Mouse (Mus musculus) limb, embryonic 11.5 days (tissue): ENCODE results near the gene Cox6b2. TPM values are rescaled to one million over a fixed set of nuclear protein-coding genes. Genes with fewer than 3 reads are reported as not detected.

Source experiments
- ATAC-seq: fragments of 200-750 bp; cut with Nextera tagmentation; 2 replicates; pipeline ENCODE4 v1.8.0; 2017; ENCODE audit warnings: low read depth; ENCODE audit not compliant: insufficient number of reproducible peaks, low FRiP score, low TSS enrichment
- DNase-seq: peaks from one replicate; pipeline ENCODE4 v3.0.0-alpha.2; 2015; ENCODE audit warnings: low spot score
- H3K27ac ChIP-seq: fragments of 300-500 bp; sonication (generic); replicated peaks from 2 replicates; pipeline ENCODE4 v1.5.1; 2014; ENCODE audit warnings: low read depth, mild to moderate bottlenecking, low read length
- H3K27me3 ChIP-seq: fragments of 300-500 bp; sonication (generic); 2 replicates; pipeline ENCODE4 v1.6.1; 2014; ENCODE audit warnings: mild to moderate bottlenecking, low read length, mixed read lengths; ENCODE audit not compliant: control insufficient read depth, insufficient read depth
- H3K36me3 ChIP-seq: fragments of 300-500 bp; sonication (generic); 2 replicates; pipeline ENCODE4 v1.6.1; 2014; ENCODE audit warnings: mild to moderate bottlenecking, low read length, moderate library complexity, mixed read lengths; ENCODE audit not compliant: control insufficient read depth, insufficient read depth
- H3K4me1 ChIP-seq: fragments of 300-500 bp; sonication (generic); 2 replicates; pipeline ENCODE4 v1.6.1; 2014; ENCODE audit warnings: low read length, mixed read lengths; ENCODE audit not compliant: control insufficient read depth, insufficient read depth
- H3K4me2 ChIP-seq: fragments of 300-500 bp; sonication (generic); 2 replicates; pipeline ENCODE4 v1.6.1; 2014; ENCODE audit warnings: low read depth, mild to moderate bottlenecking, moderate library complexity; ENCODE audit not compliant: severe bottlenecking
- H3K4me3 ChIP-seq: fragments of 300-500 bp; sonication (generic); 2 replicates; pipeline ENCODE4 v1.5.1; 2014; ENCODE audit warnings: low read depth, low read length
- H3K9ac ChIP-seq: fragments of 300-500 bp; sonication (generic); 2 replicates; pipeline ENCODE4 v1.6.1; 2014; ENCODE audit warnings: mild to moderate bottlenecking, low read length
- H3K9me3 ChIP-seq: fragments of 300-500 bp; sonication (generic); 2 replicates; pipeline ENCODE4 v1.6.1; 2016; ENCODE audit warnings: low read length; ENCODE audit not compliant: control insufficient read depth
- WGBS: fragments of 180-500 bp; shearing (Covaris S2); extraction: QIAGEN DNeasy Blood & Tissue Kit; methylation state at CpG from one replicate; pipeline ENCODE4 v1.1.7; 2014; 5-methylcytosine and 5-hydroxymethylcytosine counted together
- polyA plus RNA-seq: library from polyadenylated mRNA; unstranded; fragments of >200 nt; fragmentation: Nextera tagmentation; extraction: Ambion mirVana; gene quantifications from 2 replicates; pipeline ENCODE4 v1.2.1, GENCODE M21; 2014

The Cox6b2 gene
- polyA plus RNA-seq, 1 experiment from 2014 or later = 38.4 TPM

DNA sequence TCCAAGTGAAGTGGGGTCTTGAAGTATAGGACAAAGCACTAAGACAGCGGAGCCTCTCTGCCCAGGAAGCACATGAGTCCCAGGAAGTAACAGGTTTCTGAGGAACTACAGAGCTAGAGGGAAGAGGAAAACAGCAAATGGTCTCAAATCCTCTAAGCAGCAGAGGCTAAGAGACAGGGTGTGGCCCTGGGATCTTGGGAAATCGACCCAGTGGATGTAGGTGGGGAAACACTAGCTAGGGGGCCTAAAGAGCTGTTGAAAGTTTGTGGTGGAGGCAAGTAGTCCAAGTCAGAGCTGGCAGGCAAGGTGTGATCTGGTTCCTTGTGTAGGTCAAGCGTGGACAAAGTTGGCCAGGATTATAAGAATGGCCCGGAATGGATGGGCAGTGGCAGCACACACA is 4.6 kb downstream of the Cox6b2 start:
- H3K4me1 ChIP-seq = peaks cover 9% of the 10 kb centered on the region
- no peak overlapping the region for H3K4me3 ChIP-seq
- no peak for ATAC-seq
- no peak overlapping the region for H3K27ac ChIP-seq
- no peak for DNase-seq
- H3K36me3 ChIP-seq = peaks cover 3% of the 10 kb centered on the region
- H3K9ac ChIP-seq = no peak overlapping the region
- H3K27me3 ChIP-seq = no peaks in the 10 kb centered on the region
- no peaks in the 10 kb centered on the region for H3K9me3 ChIP-seq
- whole genome bisulfite sequencing = 74% methylated on average over 4 of the region's 4 CpGs
- H3K4me2 ChIP-seq = no peak overlapping the region

DNA sequence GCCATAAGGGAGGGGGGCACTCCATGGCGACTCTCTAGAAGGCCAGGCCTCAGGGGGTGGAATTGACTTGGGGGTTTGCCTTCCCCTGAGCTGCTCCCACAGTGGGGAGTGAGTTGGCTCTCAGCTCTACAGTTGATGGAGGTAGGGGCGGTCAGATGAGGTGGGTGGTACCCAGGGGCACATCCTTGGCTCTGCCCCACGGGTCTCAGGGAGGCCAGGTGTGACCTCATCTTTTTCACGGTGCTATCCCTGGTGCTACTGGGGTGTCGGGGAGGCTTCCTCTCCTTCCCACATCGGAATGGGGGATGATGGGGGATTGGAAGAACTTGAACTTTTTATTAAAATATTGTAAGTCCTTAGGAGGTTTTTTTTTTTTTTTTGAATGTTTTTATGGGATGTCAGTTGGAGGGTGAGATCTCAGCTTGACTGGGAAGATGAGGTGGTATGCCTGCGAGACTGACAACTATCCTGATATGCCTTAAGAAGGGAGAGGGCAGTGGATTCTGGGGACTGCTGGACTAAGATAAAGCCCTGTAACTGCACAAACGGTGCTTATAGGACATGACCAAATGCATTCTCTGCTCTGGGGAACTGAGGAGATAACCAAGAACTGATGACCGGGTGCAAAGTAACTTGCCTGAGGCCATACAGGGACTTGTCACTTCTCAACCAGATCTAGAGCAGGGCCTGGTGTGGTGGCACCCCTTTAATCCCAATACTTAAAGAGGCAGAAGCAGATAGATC is 5.6 kb downstream of the Cox6b2 start:
- ATAC-seq = no peak
- WGBS = 59% methylated on average over 9 of the region's 9 CpGs
- H3K9ac ChIP-seq = no peak overlapping the region
- no peaks in the 10 kb centered on the region for H3K9me3 ChIP-seq
- no peak overlapping the region for H3K4me3 ChIP-seq
- peaks cover 9% of the 10 kb centered on the region for H3K36me3 ChIP-seq
- no peak for DNase-seq
- H3K4me1 ChIP-seq = peaks cover 7% of the 10 kb centered on the region
- no peaks in the 10 kb centered on the region for H3K27me3 ChIP-seq
- no peak overlapping the region for H3K27ac ChIP-seq
- H3K4me2 ChIP-seq = no peak overlapping the region

DNA sequence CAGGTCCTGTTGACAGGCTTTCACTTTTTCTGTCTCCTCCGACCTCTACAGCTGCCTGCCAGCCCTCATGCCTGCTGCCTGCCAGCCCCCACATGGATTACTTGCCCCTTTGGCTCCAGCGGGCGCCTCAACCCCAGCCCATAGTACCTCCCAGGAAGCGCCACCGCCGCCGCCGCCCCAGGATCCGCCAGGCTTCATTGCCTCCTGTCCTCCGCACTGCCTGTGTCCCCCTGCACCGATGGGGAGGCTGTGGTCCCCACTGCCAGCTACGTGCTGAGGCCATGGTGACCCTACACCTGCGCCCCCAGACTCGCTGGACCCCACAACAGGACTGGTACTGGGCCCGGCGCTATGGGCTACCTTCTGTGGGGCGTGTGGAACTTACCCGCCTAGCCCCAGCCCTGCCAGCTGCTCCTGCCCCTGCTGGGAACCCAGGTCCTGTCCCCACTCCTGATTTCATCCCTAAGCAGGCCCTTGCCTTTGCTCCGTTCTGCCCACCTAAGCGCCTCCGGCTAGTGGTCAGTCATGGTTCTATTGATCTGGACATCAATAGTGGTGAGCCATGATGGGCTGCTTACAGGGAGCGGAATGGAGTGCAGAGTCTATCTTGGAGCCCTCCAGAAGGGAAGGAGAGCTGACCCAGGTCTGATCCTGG is 6.4 kb downstream of the Cox6b2 start:
- Histone ChIP-seq H3K4me1 (peaks cover 4% of the 10 kb centered on the region), H3K27ac (no peak overlapping the region), H3K36me3 (peaks cover 9% of the 10 kb centered on the region), H3K4me2 (no peak overlapping the region), H3K27me3 (no peaks in the 10 kb centered on the region), H3K9ac (no peak overlapping the region), H3K4me3 (no peak overlapping the region), H3K9me3 (no peaks in the 10 kb centered on the region)
- no peak for DNase-seq
- 88% methylated on average over 22 of the region's 22 CpGs for WGBS
- no peak for ATAC-seq

DNA sequence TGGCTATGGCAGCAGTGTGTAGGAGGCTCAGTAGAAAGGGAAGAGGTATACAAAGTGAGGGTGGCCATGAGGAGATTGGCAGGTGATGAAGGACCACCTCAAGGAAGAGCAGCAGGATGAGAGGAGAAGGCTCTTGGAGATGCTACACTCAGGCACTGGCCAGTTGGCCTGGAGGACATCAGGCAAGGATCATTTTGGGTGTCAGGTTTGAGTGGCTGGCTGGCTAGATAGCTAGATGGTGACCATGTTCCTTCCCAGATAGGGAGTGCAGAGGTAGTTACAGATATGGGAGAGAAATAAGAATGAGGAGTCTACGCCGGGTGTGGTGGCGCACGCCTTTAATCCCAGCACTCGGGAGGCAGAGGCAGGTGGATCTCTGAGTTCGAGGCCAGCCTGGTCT is 8.0 kb downstream of the Cox6b2 start:
- H3K27me3 ChIP-seq = no peaks in the 10 kb centered on the region
- H3K27ac ChIP-seq = no peak overlapping the region
- no peak overlapping the region for H3K4me2 ChIP-seq
- 95% methylated on average over 6 of the region's 6 CpGs for WGBS
- no peak overlapping the region for H3K4me3 ChIP-seq
- ATAC-seq (no peak), DNase-seq (no peak)
- H3K36me3 ChIP-seq = peaks cover 9% of the 10 kb centered on the region
- no peak overlapping the region for H3K9ac ChIP-seq
- no peaks in the 10 kb centered on the region for H3K9me3 ChIP-seq
- peaks cover 4% of the 10 kb centered on the region for H3K4me1 ChIP-seq

DNA sequence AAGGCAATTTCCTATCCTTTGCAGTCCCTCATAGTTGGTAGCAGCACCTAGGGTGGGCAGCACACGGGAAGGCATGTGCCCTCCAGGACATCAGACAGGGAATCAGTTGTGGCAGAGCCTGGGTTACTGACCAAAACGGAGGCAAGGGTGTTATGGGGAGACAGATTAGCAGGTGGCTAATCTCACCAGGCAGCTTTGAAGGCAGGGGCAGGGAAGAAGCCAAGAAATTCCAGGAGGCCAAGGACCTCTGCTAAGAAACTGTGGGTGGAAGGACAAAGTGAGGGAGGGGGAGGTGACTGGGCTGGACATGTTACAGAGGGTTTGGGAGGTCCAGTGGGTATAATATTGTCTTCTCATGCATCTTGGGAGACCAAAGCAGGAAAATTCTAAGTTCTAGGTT is 9.5 kb downstream of the Cox6b2 start:
- 73% methylated on average over 2 of the region's 2 CpGs for WGBS
- Histone ChIP-seq H3K4me1 (peaks cover 6% of the 10 kb centered on the region), H3K9ac (no peak overlapping the region), H3K27me3 (no peaks in the 10 kb centered on the region), H3K4me2 (no peak overlapping the region), H3K27ac (no peak overlapping the region), H3K4me3 (no peak overlapping the region), H3K9me3 (no peaks in the 10 kb centered on the region), H3K36me3 (peaks cover 9% of the 10 kb centered on the region)
- ATAC-seq = no peak
- DNase-seq = no peak

DNA sequence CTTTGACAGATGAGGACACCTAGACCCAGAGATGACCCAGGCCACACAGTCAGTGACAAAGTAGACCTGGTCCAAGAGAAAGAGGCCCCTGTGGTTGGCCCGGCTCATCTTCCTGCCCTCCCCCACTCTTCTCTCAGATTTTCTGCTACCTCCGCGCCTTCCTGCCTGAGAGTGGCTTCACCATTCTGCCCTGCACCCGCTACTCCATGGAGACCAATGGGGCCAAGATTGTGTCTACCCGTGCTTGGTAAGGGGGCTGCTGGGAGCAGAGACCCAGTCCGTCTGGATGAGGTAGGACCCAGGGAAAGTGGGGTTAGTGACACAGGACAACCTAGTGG is 10.4 kb downstream of the Cox6b2 start:
- ATAC-seq (no peak), DNase-seq (no peak)
- Histone ChIP-seq H3K9me3 (no peaks in the 10 kb centered on the region), H3K4me3 (no peak overlapping the region), H3K4me2 (no peak overlapping the region), H3K4me1 (peaks cover 6% of the 10 kb centered on the region), H3K27ac (no peak overlapping the region), H3K36me3 (peaks cover 9% of the 10 kb centered on the region), H3K9ac (no peak overlapping the region), H3K27me3 (no peaks in the 10 kb centered on the region)
- WGBS = 90% methylated on average over 6 of the region's 6 CpGs

DNA sequence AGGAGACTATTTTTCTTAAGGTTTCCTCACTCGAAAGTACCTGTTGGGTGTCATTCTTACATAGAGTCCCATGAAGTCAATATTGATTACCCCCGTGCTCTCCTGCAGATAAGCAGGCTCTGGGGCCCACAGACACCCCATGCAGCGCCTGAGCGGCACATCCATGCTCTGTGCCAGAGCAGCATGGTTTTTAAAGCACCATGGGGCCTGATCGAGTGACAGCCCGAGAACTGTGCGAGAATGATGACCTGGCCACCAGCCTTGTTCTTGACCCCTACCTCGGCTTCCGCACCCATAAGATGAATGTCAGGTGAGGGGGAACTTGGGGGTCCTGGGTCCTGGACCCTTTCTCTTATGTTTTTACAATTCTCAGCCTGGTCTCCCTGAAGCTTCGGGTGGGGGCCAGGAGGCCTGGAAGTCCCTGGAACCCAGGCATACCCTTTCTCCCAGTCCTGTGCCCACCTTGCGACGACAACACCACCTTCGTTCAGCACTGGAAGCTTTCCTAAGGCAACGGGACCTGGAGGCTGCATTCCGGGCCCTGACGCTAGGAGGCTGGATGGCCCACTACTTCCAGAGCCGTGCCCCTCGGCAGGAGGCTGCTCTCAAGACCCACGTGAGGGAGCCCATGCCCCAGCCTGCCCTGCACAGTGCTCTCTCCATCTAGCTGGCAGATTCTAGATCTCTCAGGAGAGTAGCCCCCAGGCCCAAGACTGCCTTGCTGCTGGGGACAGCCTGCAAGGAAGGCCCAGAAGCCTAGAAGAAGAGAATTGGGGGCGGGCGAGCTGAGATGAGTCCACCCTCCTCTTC is 11.0 kb downstream of the Cox6b2 start:
- no peak overlapping the region for H3K27ac ChIP-seq
- DNase-seq (no peak), ATAC-seq (no peak)
- H3K4me3 ChIP-seq = peak overlapping the region; percentile 76; the same call in 1 of the 2 replicates
- peaks cover 6% of the 10 kb centered on the region for H3K4me1 ChIP-seq
- 86% methylated on average over 21 of the region's 21 CpGs for WGBS
- no peaks in the 10 kb centered on the region for H3K27me3 ChIP-seq
- H3K9me3 ChIP-seq = no peaks in the 10 kb centered on the region
- peak overlapping the region; percentile 85; the same call in 1 of the 2 replicates for H3K4me2 ChIP-seq
- no peak overlapping the region for H3K9ac ChIP-seq
- peaks cover 9% of the 10 kb centered on the region for H3K36me3 ChIP-seq

DNA sequence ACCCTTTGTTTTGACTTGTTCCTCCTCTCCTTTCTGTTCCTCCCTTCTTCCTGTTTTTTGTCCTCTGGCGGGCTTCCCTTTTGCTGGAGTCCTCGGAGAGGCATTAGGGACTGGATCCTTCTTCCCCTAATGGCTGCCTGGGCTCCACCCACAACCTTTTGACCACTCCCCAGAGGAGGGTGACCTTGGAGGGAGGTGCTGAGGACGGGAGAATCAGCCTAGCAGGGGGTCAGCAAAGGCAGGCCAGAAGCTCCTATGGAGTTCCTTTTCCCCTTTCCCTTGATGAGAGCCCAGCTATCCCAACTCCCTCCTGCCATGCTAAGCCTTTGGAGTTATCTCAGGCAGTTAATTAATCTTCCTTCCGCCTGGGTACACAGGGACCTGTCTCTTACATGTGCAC is 11.7 kb downstream of the Cox6b2 start:
- H3K4me1 ChIP-seq = peaks cover 6% of the 10 kb centered on the region
- H3K36me3 ChIP-seq = peaks cover 7% of the 10 kb centered on the region
- no peaks in the 10 kb centered on the region for H3K27me3 ChIP-seq
- H3K27ac ChIP-seq = no peak overlapping the region
- H3K4me2 ChIP-seq = peak overlapping the region; percentile 85
- peak overlapping the region; percentile 76 for H3K4me3 ChIP-seq
- H3K9ac ChIP-seq = peak overlapping the region; percentile 85
- ATAC-seq = no peak
- 6% methylated on average over 4 of the region's 4 CpGs for WGBS
- H3K9me3 ChIP-seq = no peaks in the 10 kb centered on the region
- DNase-seq = peak; percentile 42
